Mouse (Mus musculus) ES-Bruce4 (cell line): ENCODE measurements around the gene Pnmal2. TPM values are rescaled to one million over a fixed set of nuclear protein-coding genes. Genes with fewer than 3 reads are reported as not detected.

Experiments
- H3K27ac ChIP-seq: 2 replicates; pipeline ENCODE4 v1.5.1; 2012; ENCODE audit warnings: low read length, inconsistent platforms; ENCODE audit not compliant: insufficient read depth
- H3K27me3 ChIP-seq: 2 replicates; pipeline ENCODE4 v1.6.1; 2012; ENCODE audit warnings: mild to moderate bottlenecking, low read length, inconsistent platforms; ENCODE audit not compliant: control insufficient read depth, poor library complexity, insufficient read depth, severe bottlenecking
- H3K36me3 ChIP-seq: 2 replicates; pipeline ENCODE4 v1.6.1; 2012; ENCODE audit warnings: inconsistent platforms, mild to moderate bottlenecking, low read length, moderate library complexity; ENCODE audit not compliant: control insufficient read depth, poor library complexity, insufficient read depth, severe bottlenecking
- H3K4me1 ChIP-seq: one replicate; pipeline ENCODE4 v1.8.1; 2011; ENCODE audit warnings: low read length; ENCODE audit not compliant: control insufficient read depth, insufficient read depth
- H3K4me3 ChIP-seq: 2 replicates; pipeline ENCODE4 v1.5.1; 2011; ENCODE audit warnings: low read depth, mild to moderate bottlenecking, low read length
- H3K9ac ChIP-seq: 2 replicates; pipeline ENCODE4 v1.6.1; 2012; ENCODE audit warnings: low read depth, mild to moderate bottlenecking, inconsistent platforms; ENCODE audit not compliant: poor library complexity, severe bottlenecking
- H3K9me3 ChIP-seq: replicated peaks from 2 replicates; pipeline ENCODE4 v1.6.1; 2012; ENCODE audit warnings: mild to moderate bottlenecking, low read length, inconsistent platforms; ENCODE audit not compliant: control insufficient read depth, poor library complexity, insufficient read depth, severe bottlenecking
- CTCF ChIP-seq: IDR thresholded peaks from one replicate; pipeline ENCODE4 v1.8.1; 2011; ENCODE audit warnings: low read depth, low read length
- EP300 ChIP-seq: IDR thresholded peaks from 2 replicates; pipeline ENCODE4 v1.6.1; 2011; ENCODE audit warnings: low read depth, low read length; ENCODE audit not compliant: insufficient read depth
- POLR2A ChIP-seq: IDR thresholded peaks from one replicate; pipeline ENCODE4 v1.8.1; 2011; ENCODE audit warnings: low read length; ENCODE audit not compliant: insufficient read depth
- polyA plus RNA-seq: library from polyadenylated mRNA; stranded (reverse); fragments of >200 nt; gene quantifications from 2 replicates; pipeline ENCODE4 v1.2.4, GENCODE M21; 2011; ENCODE audit warnings: low read depth; ENCODE audit not compliant: missing spikeins, insufficient read depth, insufficient read length

Gene Pnmal2
- polyA plus RNA-seq, 1 experiment = 1.5 TPM

- Histone ChIP-seq H3K27ac (no peak overlapping the region), H3K36me3 (no peaks in the 10 kb centered on the region), H3K9ac (no peak overlapping the region), H3K4me3 (no peak overlapping the region), H3K27me3 (no peaks in the 10 kb centered on the region), H3K9me3 (no peaks in the 10 kb centered on the region), H3K4me1 (no peaks in the 10 kb centered on the region)
- peak; percentile 22 for TF ChIP-seq CTCF
- no peak for TF ChIP-seq POLR2A
Observed at GRCm38 (mm10) chr7:16932704-16933577, 11.5 kb upstream of the Pnmal2 start.

GRCm38 (mm10) chr7:16937312-16937711 lies 7.2 kb upstream of the Pnmal2 start:
- Histone ChIP-seq H3K27ac (no peak overlapping the region), H3K9ac (no peak overlapping the region), H3K4me1 (no peaks in the 10 kb centered on the region), H3K27me3 (no peaks in the 10 kb centered on the region), H3K4me3 (no peak overlapping the region), H3K36me3 (no peaks in the 10 kb centered on the region), H3K9me3 (no peaks in the 10 kb centered on the region)
- TF ChIP-seq POLR2A (no peak), EP300 (no peak), CTCF (peak; percentile 98)

- Histone ChIP-seq H3K4me1 (no peaks in the 10 kb centered on the region), H3K36me3 (no peaks in the 10 kb centered on the region), H3K9ac (no peak overlapping the region), H3K27ac (no peak overlapping the region), H3K9me3 (no peaks in the 10 kb centered on the region), H3K4me3 (no peak overlapping the region), H3K27me3 (no peaks in the 10 kb centered on the region)
- no peak for TF ChIP-seq CTCF
- TF ChIP-seq EP300 = no peak
- no peak for TF ChIP-seq POLR2A
Observed at GRCm38 (mm10) chr7:16938117-16938791, 6.2 kb upstream of the Pnmal2 start.

DNA sequence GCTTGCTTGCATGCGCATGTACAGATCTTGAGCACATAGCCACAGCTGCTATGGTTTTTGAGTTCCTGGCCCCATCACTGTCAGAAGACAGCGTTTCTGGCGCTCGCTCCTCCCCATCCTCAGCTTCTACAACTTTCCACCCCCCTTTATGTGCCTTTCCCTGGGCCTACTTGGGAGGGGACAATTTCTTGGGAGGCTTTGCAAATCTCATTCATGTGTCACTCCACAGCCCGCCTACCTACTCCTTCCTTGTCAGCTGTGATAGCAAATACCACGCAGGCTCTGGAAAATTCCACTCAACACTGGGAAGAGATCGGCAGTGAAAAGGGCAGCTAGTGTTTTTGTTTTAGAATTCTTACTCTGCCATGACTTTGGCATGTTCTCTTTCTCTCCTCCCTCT lies 4.2 kb upstream of the Pnmal2 start:
- H3K9me3 ChIP-seq = no peaks in the 10 kb centered on the region
- H3K36me3 ChIP-seq = no peaks in the 10 kb centered on the region
- H3K9ac ChIP-seq = no peak overlapping the region
- no peak for TF ChIP-seq POLR2A
- no peak for TF ChIP-seq CTCF
- TF ChIP-seq EP300 = no peak
- no peaks in the 10 kb centered on the region for H3K4me1 ChIP-seq
- no peak overlapping the region for H3K27ac ChIP-seq
- no peaks in the 10 kb centered on the region for H3K27me3 ChIP-seq
- no peak overlapping the region for H3K4me3 ChIP-seq

DNA sequence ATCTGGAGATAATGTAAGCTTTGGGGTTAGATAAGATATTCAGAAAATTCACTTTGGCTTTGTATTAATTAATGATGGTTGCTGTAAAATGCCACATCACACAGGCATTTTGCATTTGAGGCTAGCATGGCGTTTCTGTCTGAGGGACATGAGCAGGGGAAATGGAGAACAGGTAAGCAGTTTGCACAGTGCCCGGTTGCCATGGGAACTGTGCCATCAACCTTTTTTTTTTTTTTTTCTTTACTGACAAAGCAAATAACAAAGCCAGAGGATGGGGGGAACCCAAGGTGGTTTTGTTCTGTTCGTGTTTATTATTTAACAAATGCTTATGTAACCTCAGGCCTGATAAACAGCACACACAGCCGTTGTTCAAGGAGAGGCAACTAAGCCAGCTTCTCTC lies 1.6 kb upstream of the Pnmal2 start:
- Histone ChIP-seq H3K4me3 (no peak overlapping the region), H3K4me1 (peaks cover 2% of the 10 kb centered on the region), H3K9ac (no peak overlapping the region), H3K9me3 (no peaks in the 10 kb centered on the region), H3K27me3 (no peaks in the 10 kb centered on the region), H3K36me3 (no peaks in the 10 kb centered on the region), H3K27ac (no peak overlapping the region)
- TF ChIP-seq EP300 (no peak), POLR2A (no peak), CTCF (no peak)

DNA sequence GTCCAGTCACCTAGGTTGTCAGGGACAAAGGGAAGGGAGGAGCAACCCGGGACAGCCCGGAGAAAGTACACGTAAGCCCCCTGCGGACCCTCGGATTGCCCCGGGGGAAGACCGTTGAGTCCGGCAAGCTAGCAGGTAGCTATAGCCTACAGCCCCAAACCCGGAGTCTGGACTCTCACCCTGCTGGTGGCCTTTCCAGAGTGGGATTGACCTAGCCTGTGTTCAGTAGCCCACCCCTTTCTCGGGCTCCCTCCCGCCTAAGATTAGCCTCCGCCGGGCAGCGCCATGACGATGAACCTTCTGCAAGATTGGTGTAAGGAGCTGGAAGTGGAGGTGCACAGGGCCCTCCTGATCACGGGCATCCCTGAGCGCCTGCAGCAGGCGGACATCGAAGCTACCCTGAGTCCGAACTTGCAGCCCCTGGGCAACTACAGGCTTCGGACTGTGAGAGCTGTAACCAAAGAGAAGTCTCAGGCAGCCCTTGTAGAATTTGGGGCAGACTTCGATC lies 380 bp downstream of the Pnmal2 start:
- H3K4me3 ChIP-seq = peak overlapping the region; percentile 72
- peaks cover 2% of the 10 kb centered on the region for H3K4me1 ChIP-seq
- H3K9me3 ChIP-seq = no peaks in the 10 kb centered on the region
- TF ChIP-seq EP300 (no peak), POLR2A (no peak), CTCF (no peak)
- H3K9ac ChIP-seq = peak overlapping the region; percentile 46
- H3K27me3 ChIP-seq = no peaks in the 10 kb centered on the region
- no peaks in the 10 kb centered on the region for H3K36me3 ChIP-seq
- no peak overlapping the region for H3K27ac ChIP-seq
